Mouse (Mus musculus): Measurements from ENCODE around the gene Fgf4.
A peak's percentile ranks its signal among the peaks of the same experiment; 100 is the strongest.

Fgf4 gene

GRCm38 (mm10) chr7:144914296-144914947, 67.3 kb downstream of the Fgf4 start:
- DNase-seq = peak; percentile 12

Measured in kidney, postnatal 14 days (tissue).